Mouse (Mus musculus) ovary, postnatal 14 days (tissue): ENCODE measurements around the gene Kcnj9.

ENCODE experiments used
- DNase-seq: peaks from one replicate; pipeline ENCODE4 v3.0.0; 2022; ENCODE audit warnings: low spot score

The Kcnj9 gene

GRCm38 (mm10) chr1:172311921-172312767, 17.0 kb downstream of the Kcnj9 start:
- peak; percentile 77 for DNase-seq

GRCm38 (mm10) chr1:172311248-172311906, 17.7 kb downstream of the Kcnj9 start:
- DNase-seq = no peak

GRCm38 (mm10) chr1:172309699-172310398, 19.3 kb downstream of the Kcnj9 start:
- peak; percentile 91 for DNase-seq

GRCm38 (mm10) chr1:172308409-172308808, 20.7 kb downstream of the Kcnj9 start:
- no peak for DNase-seq

GRCm38 (mm10) chr1:172307936-172308335, 21.2 kb downstream of the Kcnj9 start:
- DNase-seq = no peak

- DNase-seq = no peak
Observed at GRCm38 (mm10) chr1:172306885-172307284, 22.2 kb downstream of the Kcnj9 start.

GRCm38 (mm10) chr1:172306196-172306595, 22.9 kb downstream of the Kcnj9 start:
- no peak for DNase-seq

GRCm38 (mm10) chr1:172305635-172306034, 23.5 kb downstream of the Kcnj9 start:
- DNase-seq = no peak

GRCm38 (mm10) chr1:172305153-172305552, 24.0 kb downstream of the Kcnj9 start:
- no peak for DNase-seq

- DNase-seq = no peak
Observed at GRCm38 (mm10) chr1:172304443-172304842, 24.7 kb downstream of the Kcnj9 start.

GRCm38 (mm10) chr1:172302851-172303250, 26.3 kb downstream of the Kcnj9 start:
- DNase-seq = no peak

GRCm38 (mm10) chr1:172302311-172302710, 26.8 kb downstream of the Kcnj9 start:
- DNase-seq = no peak

- no peak for DNase-seq
Observed at GRCm38 (mm10) chr1:172301180-172301579, 27.9 kb downstream of the Kcnj9 start.

- no peak for DNase-seq
Observed at GRCm38 (mm10) chr1:172300247-172300646, 28.9 kb downstream of the Kcnj9 start.

- no peak for DNase-seq
Observed at GRCm38 (mm10) chr1:172299528-172299927, 29.6 kb downstream of the Kcnj9 start.

- DNase-seq = peak; percentile 53
Observed at GRCm38 (mm10) chr1:172297611-172298537, 31.2 kb downstream of the Kcnj9 start, which contains the start of gene Atp1a2. Gene Atp1a2, minus strand, starts transcription at chr1:172298064.

GRCm38 (mm10) chr1:172296816-172297510, 32.2 kb downstream of the Kcnj9 start:
- DNase-seq = peak; percentile 17

GRCm38 (mm10) chr1:172295751-172296197, 33.3 kb downstream of the Kcnj9 start:
- DNase-seq = peak; percentile 35

- DNase-seq = no peak
Observed at GRCm38 (mm10) chr1:172293449-172293848, 35.7 kb downstream of the Kcnj9 start.

GRCm38 (mm10) chr1:172292880-172293279, 36.2 kb downstream of the Kcnj9 start:
- no peak for DNase-seq

- no peak for DNase-seq
Observed at GRCm38 (mm10) chr1:172289617-172289946, 39.5 kb downstream of the Kcnj9 start.
